Mouse (Mus musculus) adrenal gland, adult 2 months (tissue): Measurements from ENCODE around the gene Metap1d. TPM values are rescaled to one million over a fixed set of nuclear protein-coding genes. Genes with fewer than 3 reads are reported as not detected.
A peak's percentile ranks its signal among the peaks of the same experiment; 100 is the strongest.

ENCODE experiments used
- DNase-seq: peaks from one replicate; pipeline ENCODE4 v3.0.0; 2021
- long read RNA-seq: library from polyadenylated mRNA; stranded (forward); transcript quantifications from one replicate; pipeline ENCODE4 v2.0.0, GENCODE M21; 2021
- polyA plus RNA-seq: library from polyadenylated mRNA; depleted of rRNA; stranded (reverse); fragments of >200 nt; gene quantifications from 2 replicates; pipeline ENCODE4 v1.2.3, GENCODE M21; 2012; rRNA removed
- total RNA-seq, 2 experiments: library from RNA; stranded (reverse); gene quantifications; 2 replicates each; pipeline ENCODE4 v1.2.3; 2021

Gene Metap1d
- 10 to 100 TPM; 28.7 to 29.2 TPM for total RNA-seq
- 6.7 and 7.4 TPM in 2 replicates for polyA plus RNA-seq
- long read RNA-seq, transcript Metap1d-201 (10 exons, 1,321 nt) = major isoform, 7 of 16 reads
- long read RNA-seq, partial matches to known transcripts = 1 of 16 reads
- long read RNA-seq, other reads (novel, unspliced or antisense) = 7 of 16 reads

DNA sequence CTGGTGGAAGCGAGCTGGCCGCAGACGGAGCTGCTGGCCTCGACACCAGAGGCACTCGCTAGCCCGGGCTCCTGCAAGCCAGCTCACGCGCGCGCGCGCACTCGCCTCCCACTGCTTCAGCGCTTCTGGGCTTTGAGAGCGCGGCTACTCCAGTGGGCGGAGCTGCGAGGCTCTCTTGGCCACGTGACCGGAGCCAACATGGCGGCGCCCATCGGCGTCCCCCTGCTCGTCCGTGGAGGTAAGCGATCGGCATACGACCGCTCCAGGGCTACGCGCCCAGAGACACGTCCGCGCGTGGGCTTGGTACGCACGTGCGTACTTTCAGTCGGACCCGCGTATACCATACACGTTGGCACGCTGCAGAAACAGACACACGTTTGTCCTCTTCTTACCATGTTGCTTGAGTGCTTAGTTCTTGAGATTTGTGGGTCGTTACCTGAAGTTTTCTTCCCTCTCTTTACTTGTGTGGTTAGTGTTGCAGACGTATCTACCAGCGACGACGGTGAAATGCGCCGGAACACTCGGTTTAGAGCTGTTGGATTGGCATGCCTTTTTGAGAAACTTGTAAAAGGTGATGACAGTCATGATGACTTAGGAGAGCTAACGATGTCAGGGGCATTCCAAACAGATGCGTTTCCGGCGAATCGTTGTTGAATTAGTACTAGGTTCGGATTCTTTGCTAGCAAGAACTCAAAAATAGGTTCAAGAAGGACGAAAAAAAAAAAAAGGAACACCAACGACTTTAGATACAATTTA, at the start of gene Metap1d:
TSS of gene Metap1d (plus strand) at position 116 of the 756 bp plus-strand sequence.
- peak; percentile 96 for DNase-seq

DNA sequence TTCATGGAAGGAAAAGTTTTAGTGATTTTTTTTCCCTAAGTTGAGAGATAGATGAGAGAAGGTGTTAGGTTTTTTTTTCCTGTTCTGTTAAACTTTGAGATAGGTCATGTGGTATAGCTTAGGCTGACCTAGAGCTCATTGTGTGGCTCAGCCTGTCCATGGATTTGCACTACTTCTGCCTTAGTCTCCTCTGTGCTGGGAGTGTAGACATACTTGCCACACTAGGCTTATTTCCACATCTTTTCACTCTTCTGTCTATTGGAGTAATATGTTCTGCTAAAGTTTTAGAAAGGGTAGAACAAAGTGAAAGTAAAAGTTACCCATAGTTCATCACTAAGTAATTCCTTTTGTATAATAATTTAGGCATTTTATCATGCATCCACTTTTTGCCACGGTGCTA, 47.5 kb upstream of the Metap1d start:
- no peak for DNase-seq

GRCm38 (mm10) chr2:71418760-71419280, 34.3 kb upstream of the Metap1d start:
- DNase-seq = no peak

GRCm38 (mm10) chr2:71419408-71419807, 33.7 kb upstream of the Metap1d start:
- no peak for DNase-seq

- no peak for DNase-seq
Observed at GRCm38 (mm10) chr2:71420895-71421425, 32.1 kb upstream of the Metap1d start.

GRCm38 (mm10) chr2:71424545-71424944, 28.5 kb upstream of the Metap1d start:
- DNase-seq = no peak

DNA sequence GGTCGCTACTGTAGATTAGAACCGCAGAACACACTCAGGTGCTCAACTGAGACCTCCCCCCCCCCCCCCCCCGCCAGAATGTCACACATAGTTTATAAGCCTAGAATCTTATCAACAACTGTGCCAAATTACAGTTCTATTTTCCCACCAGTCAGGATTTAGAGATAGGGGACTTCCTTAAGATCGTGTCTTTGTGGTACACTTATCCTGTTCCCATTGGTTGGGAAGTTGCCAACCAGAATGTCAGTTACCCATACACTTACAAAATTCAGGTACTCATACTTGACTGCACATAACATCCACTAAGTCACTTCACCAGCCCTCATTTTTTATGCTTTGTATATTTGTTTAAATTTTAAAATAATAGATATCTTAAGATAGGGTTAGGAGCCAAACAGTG, 17.6 kb upstream of the Metap1d start:
- DNase-seq = no peak

DNA sequence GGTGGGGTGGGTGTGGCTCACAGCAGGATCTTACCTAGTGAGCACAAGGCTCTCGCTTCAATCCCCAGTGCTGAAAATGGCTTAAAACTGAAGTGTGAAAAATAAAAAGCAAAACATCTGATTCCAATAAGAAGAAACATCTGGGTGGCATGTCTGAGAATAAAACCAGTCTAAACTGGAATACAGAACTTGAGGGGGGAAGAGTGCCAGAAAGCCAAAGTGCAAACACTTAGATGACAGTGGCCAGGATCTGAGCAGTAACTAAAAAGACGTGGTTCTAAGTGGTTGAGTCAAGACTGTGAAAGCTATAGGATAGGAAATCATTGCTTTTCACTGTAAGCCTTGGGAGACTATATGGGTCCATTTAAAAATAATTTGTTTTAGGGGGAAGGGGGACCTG, 9.7 kb upstream of the Metap1d start:
- no peak for DNase-seq

DNA sequence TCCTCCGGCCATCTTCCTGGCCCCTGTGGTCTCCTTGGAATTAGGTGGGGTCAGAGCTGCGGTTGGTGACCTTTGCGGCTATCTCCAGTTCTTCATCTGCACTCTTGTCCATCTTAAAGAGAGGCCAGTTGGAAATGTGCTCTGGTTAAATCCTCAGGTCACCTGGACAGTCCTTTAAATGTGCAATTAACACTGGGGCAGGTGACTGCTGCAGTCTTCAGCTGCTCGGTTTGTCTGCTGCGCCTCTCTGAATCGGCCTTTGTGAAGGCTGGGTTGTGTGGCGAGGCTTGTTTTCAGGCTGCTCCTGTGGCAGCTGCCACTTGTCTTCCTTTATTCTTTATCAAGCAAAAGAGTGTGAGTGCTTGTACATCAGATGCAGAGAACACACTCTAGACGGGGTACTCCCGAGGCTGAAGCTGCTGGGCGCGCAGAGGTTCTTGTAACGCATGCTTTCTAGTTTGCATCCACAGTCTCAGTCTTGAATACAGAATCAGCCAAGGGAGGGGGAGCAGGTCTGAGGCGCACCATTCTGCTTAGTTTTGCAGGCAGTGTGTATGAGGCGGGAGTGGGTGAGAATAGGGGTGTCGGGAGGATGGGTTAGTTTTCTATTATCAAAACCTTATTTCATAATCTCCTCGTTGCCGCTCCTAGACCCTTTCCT, 7.4 kb upstream of the Metap1d start:
- no peak for DNase-seq

GRCm38 (mm10) chr2:71449604-71450003, 3.5 kb upstream of the Metap1d start:
- DNase-seq = no peak

DNA sequence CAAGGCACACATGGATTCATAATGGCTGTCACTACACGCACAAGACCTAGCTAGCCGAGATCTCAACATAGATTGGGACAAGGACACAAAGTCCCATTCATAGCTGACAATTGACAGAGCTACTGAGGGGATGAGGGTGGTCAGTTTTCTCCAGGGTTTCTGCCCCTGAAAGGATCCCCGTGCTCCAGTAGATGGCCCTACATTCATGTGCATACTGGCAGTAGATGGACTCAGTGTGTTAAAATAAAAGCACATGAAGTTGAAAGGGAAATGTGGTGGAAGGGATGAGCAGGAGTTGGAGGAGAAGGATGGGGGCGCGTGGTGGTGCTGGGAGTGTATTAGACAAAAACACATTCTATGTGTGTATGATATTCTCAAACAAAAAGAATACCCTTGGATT, 1.3 kb upstream of the Metap1d start:
- no peak for DNase-seq

- no peak for DNase-seq
Observed at GRCm38 (mm10) chr2:71453917-71454260, 813 bp downstream of the Metap1d start.

- no peak for DNase-seq
Observed at GRCm38 (mm10) chr2:71458624-71459023, 5.5 kb downstream of the Metap1d start.

- DNase-seq = no peak
Observed at GRCm38 (mm10) chr2:71459659-71460058, 6.6 kb downstream of the Metap1d start.

DNA sequence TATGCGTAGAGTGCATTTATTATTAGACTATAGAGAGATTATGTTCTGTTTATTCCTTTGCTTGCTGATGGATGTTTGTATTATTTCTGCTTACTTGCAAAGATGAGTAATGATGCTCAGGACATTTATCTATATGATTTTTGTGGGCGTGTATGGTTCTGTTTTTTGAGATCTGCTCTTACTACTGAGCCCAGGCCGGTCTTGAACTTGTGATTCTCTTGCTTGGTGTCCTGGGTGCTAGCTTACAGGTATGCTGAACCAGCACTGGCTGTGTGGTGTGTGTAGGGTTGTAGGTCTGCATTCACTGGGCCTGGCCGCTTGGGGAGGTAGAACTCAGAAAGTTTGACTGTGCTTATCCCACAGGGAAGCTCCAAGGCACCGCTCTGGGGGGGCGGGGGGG, 8.1 kb downstream of the Metap1d start:
- no peak for DNase-seq

DNA sequence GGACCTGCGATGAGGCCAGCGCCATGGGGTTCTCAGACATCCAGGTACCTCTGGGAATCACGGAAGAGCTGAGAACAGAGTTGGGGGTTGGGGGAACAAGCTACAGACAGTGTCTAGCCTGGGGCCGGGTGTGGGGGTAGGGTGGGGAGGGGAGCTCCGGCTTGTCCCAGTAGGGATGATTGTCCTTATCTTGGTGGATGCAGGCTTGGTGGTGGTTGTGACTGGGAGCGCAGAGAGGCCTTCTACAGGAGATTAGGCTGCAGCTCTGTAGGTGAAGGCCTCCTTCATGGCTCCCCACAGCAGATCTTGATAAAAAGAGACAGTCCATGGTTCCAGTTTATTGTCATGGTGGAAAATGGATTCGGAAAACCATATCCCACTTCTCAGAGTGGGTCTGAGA, 8.5 kb downstream of the Metap1d start:
- DNase-seq = no peak

GRCm38 (mm10) chr2:71462066-71462465, 9.0 kb downstream of the Metap1d start:
- no peak for DNase-seq

GRCm38 (mm10) chr2:71462553-71462952, 9.5 kb downstream of the Metap1d start:
- no peak for DNase-seq

GRCm38 (mm10) chr2:71466103-71466502, 13.0 kb downstream of the Metap1d start:
- DNase-seq = no peak

GRCm38 (mm10) chr2:71466861-71467450, 13.9 kb downstream of the Metap1d start:
- peak; percentile 54 for DNase-seq

DNA sequence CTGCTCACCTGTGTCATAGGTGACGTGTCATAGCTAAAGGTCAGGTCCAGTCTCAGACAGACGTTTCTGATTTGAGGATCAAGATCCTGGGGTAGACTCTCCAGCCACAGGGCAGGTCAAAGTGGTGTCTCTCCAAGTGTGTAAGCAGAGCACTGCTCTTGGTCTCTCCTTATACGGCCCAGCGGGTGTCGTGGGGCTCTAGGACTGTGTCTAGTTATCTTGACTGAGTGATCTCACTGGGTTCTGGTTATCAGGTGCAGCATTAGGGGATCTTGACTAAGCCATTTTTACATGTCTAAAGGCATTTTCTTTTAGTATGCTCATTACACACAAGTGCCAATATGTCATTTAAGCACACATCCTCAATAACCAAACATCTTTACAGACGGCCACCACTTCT, 18.0 kb downstream of the Metap1d start:
- DNase-seq = no peak

- no peak for DNase-seq
Observed at GRCm38 (mm10) chr2:71473830-71474229, 20.8 kb downstream of the Metap1d start.

- DNase-seq = no peak
Observed at GRCm38 (mm10) chr2:71474345-71474744, 21.3 kb downstream of the Metap1d start.
